Mouse (Mus musculus) frontal cortex, postnatal 36 days (tissue): ENCODE measurements around the gene Gm4756.
A peak's percentile ranks its signal among the peaks of the same experiment; 100 is the strongest.
"Not testable (repeated sequence)": the region's sequence is repeated elsewhere in the genome, so short reads cannot be mapped to it uniquely, and the experiment has no call there.

Experiments used
- DNase-seq, 2 experiments: peaks; one replicate each; pipeline ENCODE4 v3.0.0; 2022; ENCODE audit warnings: low spot score in 2 of 2

Gene Gm4756

DNA sequence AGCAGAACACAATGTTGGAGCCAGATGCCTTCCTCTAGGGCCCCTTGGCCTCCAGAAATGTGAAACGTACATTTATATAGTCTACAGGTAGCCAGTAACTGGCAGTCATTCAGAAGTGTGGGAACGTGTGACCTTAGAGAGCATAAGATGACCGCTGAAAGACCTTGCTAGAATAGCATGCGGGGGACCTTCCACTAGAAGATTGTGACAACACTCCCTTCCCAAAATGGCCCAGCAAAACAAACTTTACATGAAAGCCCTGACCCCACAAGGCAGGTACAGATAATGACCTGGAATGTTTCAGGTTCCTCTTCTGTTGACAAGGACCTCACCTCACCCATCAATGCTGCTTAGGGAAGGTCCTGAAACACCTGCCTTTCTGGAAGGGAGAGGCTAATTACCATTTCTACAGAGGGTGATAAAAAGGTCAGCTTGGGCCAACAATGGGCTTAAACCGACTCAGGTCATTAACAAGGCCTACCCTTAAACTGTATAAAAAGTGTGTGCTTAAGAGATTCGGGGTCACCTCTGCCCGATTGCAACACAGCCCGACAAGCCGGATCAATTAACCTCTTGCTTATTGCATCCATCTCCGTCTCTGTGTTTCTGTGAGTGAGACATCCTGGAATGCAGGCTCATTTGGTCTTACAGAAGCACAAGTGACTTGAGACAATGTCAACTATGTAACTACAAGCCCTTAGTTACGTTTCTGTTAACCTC is at the start of gene Gm4756:
Gm4756 (minus strand) TSS at position 51 of the 720 bp plus-strand sequence.
- no peak for DNase-seq

DNA sequence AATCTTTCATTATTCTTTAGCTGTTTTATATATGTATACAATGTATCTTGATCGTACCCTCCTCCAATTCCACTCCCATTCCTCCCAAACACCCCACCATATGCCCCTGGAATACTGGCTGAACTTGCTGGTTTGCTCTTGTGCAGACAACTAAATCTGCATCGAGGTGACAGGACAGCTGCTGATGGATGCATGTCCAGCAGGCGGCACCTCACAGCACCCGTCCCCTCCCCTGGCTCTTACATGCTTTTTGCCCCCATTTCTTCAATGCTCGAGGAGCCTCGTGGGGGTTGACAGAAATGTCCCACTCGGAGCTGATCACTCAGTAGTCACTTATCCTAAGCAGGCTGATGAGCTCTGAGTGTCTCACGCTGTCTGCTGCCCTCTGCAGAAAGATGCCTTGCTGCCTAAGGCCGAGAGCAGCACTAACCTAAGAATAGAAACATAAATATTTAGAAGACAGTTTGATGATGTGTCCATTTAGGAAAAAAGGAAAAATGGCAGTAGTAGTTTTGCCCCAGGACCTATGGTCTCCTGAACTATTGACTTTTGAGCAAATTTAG is 45.5 kb upstream of the Gm4756 start:
- no peak for DNase-seq

DNA sequence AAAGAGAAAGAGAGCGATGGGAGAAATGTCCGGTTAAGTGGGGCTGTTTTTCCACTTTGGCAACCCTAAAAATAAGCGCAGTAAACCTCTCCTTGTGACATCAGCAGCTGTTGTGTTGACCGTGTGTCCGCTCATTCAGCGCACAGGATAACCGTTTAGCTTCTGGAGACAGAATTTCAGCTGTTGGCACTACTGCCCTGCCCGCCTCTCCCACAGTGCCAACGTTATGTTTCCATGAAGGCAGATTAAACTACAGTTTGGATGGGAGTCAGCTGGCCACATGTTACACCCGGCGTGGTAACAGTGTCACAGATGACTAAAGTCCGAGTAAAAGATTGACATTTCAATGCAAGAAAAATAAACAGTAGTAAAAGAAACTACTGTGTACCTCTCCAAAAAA is 45.0 kb upstream of the Gm4756 start:
- no peak for DNase-seq

DNA sequence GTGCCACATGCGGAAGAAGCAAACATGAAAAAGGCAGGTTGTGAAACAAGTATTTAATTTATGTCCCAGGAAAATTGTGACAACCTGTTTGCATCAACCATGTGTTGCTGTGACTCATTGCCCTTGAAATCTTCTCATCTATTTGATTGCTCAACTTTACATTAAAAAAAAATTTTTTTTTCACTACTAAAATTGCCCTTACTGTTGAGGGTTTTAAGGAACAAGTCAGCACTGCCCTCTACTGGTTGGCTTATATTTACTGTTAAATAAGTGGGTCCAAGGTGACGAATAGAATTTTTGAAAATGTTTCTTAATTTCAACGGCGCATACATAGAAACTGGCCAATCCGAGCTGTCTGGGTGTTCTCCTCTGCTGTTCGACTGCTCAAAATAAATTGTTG is 44.4 kb upstream of the Gm4756 start:
- peak in 1 of 2 experiments; percentile 17 for DNase-seq

DNA sequence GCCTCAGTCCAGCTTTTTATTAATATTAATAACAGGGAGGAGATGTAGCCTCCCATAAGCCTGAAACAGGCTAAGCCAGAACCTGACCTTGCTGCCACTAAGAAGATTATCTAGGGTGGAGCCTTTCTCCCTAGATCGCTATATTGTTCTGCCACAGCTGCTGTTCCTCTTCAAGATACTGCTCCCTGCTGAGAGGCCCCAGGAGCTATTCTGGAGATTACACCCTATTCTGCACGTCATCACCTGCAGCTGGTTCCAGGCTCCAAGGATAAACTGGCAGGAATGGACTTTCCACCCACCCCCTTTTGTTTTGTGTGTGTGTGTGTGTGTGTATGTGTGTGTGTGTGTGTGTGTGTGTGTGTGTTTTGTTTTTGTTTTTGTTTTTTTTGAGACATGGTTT is 38.8 kb upstream of the Gm4756 start:
- not testable (repeated sequence) for DNase-seq

DNA sequence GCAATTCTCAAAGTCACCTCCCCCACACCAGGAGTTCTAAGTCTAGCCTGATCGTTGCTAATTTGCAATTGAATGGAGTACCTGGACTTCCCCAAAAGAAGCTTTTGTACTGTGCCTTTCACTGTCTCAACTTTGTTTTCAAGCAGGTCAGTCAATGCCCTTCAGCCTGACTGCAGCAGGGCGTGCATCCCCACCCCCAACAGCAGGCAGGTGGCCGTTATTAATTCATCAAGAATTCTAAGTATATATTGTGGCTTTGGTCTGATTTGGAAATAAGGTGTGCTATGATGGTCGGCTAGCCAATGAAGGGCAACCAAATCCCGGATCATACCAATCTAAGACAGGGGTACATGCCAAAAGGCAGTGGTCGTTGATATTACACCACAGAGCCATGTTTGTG is 38.3 kb upstream of the Gm4756 start:
- not testable (repeated sequence) for DNase-seq

DNA sequence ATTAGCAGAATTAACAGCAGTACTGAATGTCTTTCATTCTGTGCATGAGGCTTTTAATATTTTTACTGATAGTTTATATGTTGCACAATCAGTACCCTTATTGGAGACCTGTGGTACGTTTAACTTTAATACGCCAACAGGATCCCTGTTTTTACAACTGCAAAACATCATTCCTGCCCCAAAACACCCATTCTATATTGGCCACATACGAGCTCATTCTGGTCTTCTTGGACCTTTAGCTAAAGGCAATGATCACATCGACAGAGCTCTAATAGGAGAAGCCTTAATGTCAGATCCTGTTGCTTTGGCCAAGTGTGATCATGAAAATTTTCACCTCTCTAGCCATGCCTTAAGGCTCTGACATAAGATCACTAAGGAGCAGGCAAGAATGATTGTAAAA is 37.1 kb upstream of the Gm4756 start:
- not testable (repeated sequence) for DNase-seq

DNA sequence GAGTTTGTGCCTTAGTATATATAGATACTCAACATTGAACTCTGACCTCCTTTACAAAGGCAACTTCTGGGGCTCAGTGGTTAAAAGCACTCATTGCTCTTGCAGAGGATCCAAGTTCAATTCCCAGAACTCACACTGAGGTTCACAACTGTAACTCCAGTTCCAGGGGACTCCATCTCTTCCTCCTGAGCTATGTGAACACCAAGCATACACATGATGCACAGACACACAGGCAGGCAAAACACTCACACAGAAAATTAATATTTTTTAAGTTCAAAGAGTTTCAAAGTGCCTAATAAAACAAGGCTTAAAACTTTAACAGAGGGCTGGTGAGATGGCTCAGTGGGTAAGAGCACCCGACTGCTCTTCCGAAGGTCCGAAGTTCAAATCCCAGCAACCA is 34.2 kb upstream of the Gm4756 start:
- no peak for DNase-seq

DNA sequence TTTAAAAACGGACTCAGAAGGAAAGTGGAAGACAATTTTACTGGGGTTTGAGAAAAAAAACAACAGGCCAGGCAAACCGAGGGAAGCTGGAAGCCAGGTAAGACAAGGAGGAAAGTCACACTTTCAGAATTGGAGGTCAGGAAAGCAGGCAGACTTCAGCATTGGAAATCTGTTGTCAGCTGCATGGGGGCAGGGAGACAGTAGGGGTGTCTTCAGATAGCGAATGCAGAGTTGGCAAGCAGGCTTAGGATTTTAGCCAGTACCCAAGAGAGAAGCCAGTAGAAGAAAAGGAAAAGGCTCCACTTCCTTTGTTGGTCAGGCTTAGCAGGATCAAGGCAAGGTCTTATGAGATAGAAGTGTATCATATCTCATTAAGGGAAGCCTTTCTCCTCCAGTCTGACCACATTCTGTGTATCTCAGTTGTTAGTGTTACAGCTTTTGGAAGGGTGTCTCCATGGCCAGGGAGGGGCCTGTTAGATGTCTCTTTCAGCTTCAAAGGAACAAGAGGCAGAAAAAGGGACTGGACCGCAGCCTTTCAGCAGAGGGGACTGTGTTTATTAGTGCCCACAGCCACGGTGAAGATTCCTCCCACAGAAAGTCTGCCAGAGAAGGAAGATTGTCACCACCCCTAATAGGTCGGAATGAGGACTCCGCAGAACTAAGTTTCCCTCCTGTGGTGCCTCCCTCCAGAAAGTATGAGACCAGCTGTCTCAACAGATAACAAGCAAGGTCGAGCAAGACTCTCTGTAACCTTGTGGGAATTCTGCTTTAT is 33.2 kb upstream of the Gm4756 start:
- DNase-seq: no peak

DNA sequence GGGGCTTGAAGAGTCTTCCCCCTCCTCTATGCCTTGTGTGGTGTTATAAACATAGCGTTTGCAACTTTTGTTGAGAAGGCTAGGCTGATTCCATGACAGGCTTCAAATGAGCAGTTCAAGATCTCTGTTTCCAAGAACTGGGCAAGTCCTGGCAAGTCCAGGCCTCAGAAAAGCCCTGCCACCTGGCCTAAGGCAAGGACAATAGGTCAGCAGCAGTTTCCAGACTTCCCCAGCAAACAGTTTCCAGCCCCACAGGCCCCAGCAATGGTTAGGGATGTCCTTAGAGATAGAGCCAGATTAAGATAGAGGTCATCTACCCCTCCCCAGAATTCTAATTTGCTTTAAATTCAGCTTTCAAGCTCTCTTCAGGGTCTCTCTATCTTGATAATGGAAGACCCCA is 32.5 kb upstream of the Gm4756 start:
- no peak for DNase-seq

DNA sequence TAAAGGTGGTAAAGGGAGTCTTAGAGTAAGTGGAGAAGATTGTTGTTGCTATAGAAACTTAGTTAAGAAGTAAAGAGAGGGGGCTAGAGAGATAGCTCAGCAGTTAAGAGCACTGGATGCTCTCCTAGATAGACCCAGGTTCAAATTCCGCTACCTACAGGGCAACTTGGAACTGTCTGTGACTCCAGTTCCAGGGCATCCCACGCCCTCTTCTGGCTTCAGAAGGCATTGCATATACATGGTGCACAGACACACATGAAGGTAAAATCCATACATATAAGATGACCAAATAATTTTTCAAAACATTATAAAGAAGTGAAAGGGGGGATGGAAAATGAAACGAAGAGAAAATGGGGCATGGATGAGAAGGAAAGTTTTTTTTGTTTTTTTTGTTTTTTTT is 30.2 kb upstream of the Gm4756 start:
- DNase-seq: no peak

DNA sequence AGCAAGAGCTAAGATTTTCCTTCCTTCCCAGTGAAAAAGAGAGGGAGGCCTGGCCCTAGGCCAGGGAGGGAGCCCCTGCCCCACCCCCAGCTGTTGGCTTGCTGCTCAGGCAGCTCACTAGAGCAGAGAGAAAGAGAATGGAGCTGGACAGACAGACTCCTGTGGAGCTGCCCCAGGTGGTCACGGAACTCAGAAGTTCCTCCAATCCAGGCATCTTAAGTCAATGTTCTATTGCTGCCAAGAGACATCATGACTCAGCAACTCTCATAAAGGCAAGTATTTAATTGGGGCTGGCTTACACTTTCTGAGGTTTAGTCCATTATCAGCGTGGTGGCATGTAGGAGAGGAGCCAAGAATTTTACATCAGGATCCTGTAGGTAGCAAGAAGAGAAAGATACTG is 25.4 kb upstream of the Gm4756 start:
- DNase-seq: no peak

DNA sequence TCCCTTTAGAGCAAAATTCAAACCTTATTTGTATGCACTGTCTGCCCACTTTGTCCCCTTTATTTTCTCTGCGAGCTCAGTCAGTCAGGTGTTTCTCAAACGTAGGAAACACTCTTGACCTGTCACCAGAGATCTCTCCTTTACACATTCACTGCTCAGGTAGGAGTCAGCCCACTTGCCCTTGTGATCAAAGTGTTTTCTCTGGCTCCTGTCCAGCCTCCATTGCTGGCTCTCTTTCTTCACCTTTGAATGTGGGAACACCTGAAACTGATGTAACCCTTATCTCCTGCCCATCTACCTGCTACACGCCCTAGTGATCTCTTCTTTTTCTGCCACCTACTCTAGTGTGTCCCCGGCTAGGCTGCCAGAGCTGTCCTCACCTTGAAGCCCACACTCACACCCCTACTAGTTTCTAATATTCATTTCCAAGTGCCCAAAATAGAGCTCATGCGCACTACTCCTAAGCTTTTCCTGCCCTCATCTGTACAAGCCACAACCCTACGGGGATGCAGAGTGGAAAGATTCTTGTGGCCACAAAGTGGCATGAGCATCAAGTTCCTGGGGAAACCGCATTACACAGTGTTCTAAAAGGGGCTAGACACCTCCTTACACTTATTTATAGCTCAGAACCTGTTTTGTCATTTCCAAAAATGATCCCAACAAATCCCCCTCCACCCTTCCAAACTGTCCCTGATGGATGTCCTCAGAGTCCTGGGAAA is 24.8 kb upstream of the Gm4756 start:
- DNase-seq: no peak

DNA sequence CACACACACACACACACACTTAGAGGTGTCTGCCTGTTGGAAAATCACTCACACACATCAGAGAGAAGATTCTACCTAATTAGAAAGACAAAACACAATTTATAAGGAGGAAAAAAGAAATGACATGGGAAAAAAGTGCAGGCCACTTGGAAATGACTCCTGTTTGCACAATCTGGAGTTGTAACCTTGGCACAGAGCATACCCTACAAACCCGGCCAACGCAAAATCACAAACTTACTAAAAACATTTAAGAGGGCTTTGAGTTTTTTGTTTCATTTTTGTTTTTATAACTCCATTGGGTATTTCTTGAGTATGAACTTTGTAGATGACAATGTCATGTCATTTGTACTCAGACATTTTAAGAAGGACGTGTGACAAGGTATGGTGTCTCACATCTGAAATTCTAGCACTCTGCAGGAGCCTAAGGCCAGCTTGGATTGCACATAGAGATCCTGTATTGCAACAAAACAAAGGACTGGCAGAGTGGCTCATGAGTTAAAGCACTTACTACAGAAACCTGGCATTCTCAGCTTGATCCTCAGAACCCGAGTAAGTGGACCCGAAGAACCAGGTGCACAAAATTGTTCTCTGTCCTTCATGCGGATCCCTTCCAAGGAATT is 22.2 kb upstream of the Gm4756 start:
- DNase-seq: no peak

DNA sequence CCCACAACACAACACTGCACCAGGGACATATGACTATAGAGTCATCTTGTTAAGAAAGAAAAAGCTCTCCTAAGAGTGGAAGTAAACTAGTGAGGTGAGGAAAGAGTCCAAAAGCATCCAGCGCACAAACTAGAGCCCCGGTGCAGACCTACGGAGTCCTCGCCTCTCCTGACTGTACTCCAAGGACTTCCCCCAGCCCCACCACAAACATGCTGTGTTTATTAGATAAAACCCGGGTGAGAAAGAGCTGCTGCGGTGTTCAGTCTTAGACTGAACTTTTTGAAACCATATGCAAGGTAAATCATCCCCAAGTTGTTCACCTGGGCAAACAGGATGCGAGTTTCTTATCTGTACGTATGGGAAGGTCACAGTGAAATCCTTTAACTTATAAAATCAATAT is 21.5 kb upstream of the Gm4756 start:
- no peak for DNase-seq

DNA sequence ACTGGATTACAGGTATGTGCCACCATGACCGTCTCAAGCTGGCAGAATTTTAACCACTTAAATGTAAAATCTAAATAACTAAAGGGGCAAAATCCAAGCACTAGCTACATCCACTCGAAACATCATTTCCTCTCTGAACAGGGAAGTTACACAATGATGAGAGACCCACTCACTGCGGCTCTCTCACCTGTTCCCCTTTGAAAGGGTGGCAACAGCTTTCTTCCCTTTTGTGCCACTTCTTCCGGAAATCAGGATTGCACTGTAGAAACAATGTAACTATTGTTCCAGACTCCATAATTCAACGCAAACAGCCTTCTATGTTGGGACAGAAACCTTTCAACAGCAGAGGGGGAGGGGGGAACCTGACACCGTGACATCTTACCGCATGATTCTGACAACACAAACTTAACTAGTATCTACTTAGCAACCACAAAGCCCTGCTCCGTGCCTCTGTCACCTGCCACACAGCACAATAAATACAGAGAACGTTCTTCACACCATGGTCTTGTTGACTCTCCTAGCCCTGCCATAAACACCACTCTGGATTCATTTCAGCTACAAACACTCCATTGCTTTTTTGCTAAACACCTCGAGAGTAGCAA is 18.5 kb upstream of the Gm4756 start:
- DNase-seq: no peak

DNA sequence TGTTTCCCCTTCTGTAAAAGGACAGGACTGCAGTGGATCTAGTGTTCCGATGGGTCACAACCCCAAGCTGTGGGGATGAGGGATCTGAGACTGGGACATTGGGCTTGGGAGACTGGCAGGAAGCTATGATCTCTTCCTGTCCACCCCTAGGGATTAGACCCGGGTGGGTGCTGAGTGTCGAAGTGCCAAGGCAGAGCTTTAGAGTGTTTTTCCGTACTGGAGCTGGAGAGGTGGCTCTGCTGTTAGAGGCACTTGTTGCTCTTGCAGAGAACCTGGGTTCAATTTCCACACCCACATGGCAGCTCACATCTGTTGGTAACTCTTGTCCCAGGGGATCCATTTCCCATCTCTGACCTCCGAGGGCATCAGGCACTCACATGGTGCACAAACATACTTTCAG is 16.6 kb upstream of the Gm4756 start:
- no peak for DNase-seq

DNA sequence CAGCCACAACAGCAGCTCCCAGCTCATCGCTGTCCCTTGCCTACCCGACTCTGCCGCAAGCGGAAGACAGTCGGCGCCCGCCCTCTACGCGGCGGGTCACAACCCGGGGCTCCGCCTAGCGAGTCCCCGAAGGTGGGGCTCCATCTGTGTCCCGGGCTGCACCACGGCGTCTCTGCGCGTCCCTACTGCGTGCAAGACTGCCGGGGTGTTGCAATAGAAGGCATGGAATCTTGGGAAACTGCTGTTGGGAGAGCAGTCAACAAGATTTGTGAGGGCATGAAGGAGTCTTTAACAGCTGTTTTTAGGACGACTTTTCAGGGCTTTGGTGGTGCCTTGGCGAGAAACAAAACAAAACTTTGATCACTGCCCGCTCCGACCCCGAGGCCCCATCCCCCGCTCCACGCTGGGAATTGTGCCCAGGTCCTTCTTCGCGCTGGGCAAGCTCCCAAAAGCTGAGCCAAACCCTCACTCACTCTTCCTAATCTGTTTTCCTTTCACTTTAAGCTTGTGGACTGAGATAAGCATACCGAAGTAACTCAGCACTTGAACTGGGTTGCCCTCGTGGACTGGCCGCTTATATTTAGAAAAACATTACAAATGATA is 15.4 kb upstream of the Gm4756 start, which contains the start of gene Dhrs7:
Dhrs7 (minus strand) TSS at position 175 of the 603 bp plus-strand sequence.
- peak; percentile 80 to 83 for DNase-seq

DNA sequence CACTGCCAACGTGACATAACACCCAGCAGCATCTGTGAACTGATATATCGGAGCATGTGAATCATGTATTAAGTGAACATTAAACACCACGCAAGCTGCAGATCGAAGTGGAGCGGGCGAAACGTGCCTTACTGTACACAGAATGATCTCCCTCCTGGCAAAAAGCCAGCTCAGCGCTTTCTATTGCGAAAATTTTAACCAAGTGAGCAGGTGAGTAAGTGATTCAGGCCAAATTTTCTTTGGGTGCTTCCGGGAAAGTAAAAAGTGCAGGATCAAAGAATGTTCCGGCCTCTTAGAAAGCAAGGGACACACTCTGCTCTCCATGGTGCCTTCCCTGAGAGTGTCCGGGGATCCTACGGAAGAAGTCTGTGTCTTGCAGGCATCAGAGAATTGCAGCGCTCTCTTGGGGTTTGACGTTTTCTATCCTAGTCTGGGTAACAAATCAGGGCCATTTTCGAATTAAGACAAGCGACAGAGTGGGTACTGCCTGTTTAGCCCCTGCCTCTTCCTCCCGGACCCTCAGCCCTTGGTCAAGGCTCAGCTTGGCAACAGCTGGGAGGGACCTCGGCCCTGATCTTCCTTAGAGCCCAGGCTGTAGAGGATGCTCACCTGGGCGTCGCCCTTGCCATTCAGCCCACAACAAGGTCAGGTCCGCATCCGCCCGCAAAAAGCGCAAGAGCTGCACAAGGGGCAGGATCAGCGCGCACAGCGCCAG is 14.7 kb upstream of the Gm4756 start:
- no peak for DNase-seq

DNA sequence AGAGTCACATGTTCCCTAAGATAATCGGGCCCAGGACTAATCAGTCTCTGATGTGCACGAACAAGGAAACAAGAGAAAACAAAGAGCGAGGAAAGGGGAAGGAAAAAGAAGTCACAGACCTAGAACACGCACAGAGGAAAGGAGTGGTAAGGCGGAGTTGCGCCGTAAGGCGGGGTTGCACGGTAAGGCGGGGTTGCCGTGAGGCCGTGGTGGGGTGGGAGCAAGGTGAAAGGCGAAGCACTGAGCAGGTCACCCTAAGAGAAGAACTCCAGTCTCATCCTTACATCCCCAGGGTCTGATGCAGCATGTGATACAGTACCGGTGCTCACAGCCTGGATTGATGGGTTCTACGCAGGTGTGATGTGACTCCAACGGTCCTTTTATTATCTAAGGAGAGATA is 6.3 kb upstream of the Gm4756 start:
- no peak for DNase-seq
